Mouse (Mus musculus) small intestine, adult 2 months (tissue): ENCODE measurements around the gene Senp7.

Source experiments
- CTCF ChIP-seq: fragments of 200-500 bp; IDR thresholded peaks from 2 replicates; pipeline ENCODE4 v1.5.1; 2012; ENCODE audit warnings: low read depth, mild to moderate bottlenecking, control low read depth, inconsistent platforms, low read length, moderate library complexity, mixed read lengths; ENCODE audit not compliant: insufficient replicate concordance, insufficient read length; ENCODE audit errors: extremely low read depth
- POLR2A ChIP-seq: fragments of 200-500 bp; IDR thresholded peaks from 2 replicates; pipeline ENCODE4 v1.6.1; 2012; ENCODE audit warnings: low read depth, mild to moderate bottlenecking, control low read depth, inconsistent platforms, low read length, moderate library complexity

DNA sequence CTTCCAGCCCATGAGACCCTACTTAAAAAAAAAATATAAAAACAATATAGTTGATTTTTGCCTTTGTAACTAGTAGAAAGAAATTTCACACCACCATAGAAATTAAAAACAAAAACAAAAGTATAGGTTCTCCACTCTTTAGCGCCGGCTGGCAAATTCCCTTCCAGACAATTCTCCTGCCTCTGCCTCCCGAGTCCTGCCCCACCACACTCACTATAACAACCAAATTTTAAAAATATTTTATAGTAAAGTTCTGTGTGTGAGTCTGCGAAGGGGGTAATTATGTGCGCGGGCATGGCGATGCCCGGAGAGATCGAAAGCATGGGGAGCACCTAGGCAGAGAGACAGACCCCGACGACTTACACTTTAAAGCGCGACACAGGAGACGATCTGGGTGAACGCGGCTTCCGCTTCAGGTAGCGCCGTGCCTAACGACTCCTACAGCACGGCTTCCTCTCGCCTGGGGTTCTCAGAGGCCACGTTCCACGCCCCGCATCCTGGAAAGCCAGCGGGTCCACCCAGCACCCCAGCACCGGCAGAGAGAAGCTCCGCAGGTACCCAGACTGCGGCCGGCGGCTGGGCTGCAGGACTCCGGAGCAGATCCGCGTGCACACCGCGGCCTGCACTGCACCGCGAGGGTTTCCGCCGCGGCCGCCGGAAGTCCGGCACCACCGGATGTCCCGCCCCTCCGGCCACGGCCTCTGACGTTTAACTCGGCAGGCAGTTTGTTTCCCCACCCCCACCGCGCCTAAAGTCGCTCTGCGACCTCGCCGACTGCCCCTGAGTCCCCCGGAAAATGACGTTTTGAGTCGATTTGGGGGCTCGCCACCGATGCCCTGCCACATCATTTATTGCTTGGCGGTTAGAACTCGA is 10.8 kb upstream of the Senp7 start, which contains the start of gene Trmt10c:
- 0 out of 2 replicates have a peak, but pooled peaks have one; percentile 3 for TF ChIP-seq CTCF
- peak; percentile 64 for TF ChIP-seq POLR2A
